Mouse (Mus musculus) embryonic fibroblast, embryonic 13.5 days (primary cell): ENCODE measurements around the gene 1700014D04Rik. TPM values are rescaled to one million over a fixed set of nuclear protein-coding genes. Genes with fewer than 3 reads are reported as not detected.
"Not testable (repeated sequence)": the region's sequence is repeated elsewhere in the genome, so short reads cannot be mapped to it uniquely, and the experiment has no call there.

Experiments
- H3K27ac ChIP-seq: 2 replicates; pipeline ENCODE4 v1.5.1; 2012; ENCODE audit warnings: low read length, control low read depth, inconsistent platforms; ENCODE audit not compliant: insufficient read depth
- H3K4me1 ChIP-seq: 2 replicates; pipeline ENCODE4 v1.6.1; 2011; ENCODE audit warnings: low read length; ENCODE audit not compliant: control insufficient read depth, insufficient read depth
- H3K4me3 ChIP-seq: 2 replicates; pipeline ENCODE4 v1.5.1; 2011; ENCODE audit warnings: mild to moderate bottlenecking, control low read depth, low read length; ENCODE audit not compliant: insufficient read depth
- CTCF ChIP-seq: IDR thresholded peaks from 2 replicates; pipeline ENCODE4 v1.5.1; 2011; ENCODE audit warnings: mild to moderate bottlenecking, control low read depth, low read length, moderate library complexity, borderline replicate concordance; ENCODE audit not compliant: insufficient read depth
- POLR2A ChIP-seq: IDR thresholded peaks from 2 replicates; pipeline ENCODE4 v1.6.1; 2011; ENCODE audit warnings: low read depth, mild to moderate bottlenecking, control low read depth, low read length, moderate library complexity
- polyA plus RNA-seq: library from polyadenylated mRNA; stranded (reverse); fragments of >200 nt; gene quantifications from 2 replicates; pipeline ENCODE4 v1.2.4, GENCODE M21; 2011; ENCODE audit warnings: low read depth; ENCODE audit not compliant: missing spikeins, insufficient read length

Gene 1700014D04Rik
- polyA plus RNA-seq, 1 experiment: not detected

DNA sequence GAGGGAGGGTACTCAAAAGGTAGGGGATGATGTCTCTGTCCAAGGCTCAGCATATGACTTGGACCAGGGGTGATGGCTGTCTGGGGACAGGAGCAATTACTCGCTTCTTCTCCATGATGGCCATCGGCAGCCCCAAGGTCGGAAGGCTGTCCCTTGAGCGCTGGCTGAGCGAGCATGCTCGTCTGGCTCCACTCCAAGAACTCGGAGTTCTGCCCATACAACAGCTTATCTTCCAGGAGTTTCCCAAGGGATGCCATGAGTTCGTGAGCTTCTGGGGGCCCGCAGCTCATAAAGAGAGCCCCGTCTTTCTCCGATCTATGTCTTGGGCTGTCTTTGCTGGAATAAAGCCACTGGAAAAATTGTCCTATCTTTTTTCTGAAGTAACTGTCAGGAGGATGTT is 5.5 kb downstream of the 1700014D04Rik start:
- no peak overlapping the region for H3K27ac ChIP-seq
- H3K4me1 ChIP-seq: no peaks in the 10 kb centered on the region
- TF ChIP-seq CTCF (no peak), POLR2A (no peak)
- no peak overlapping the region for H3K4me3 ChIP-seq

DNA sequence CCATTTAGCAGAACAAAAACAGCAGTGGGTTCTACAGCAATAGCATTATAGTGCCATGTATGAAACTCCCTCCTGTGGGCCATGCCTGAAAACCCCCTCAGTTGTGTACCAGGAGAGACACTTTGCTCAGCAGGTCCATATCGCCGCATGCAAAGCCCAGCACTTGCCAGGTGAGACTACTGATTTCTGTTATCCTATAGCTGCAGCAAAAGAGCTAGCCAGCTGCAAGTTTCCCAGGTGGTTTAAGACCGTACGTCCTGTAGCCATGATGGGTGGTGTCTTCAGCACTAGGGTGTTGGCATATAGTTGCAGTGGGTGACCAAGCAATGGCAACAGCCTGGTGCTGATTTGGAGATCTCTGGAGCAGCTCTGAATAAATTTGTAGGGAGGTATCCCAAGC is 7.2 kb downstream of the 1700014D04Rik start:
- H3K4me3 ChIP-seq: no peak overlapping the region
- H3K27ac ChIP-seq: no peak overlapping the region
- no peaks in the 10 kb centered on the region for H3K4me1 ChIP-seq
- TF ChIP-seq POLR2A (no peak), CTCF (no peak)

DNA sequence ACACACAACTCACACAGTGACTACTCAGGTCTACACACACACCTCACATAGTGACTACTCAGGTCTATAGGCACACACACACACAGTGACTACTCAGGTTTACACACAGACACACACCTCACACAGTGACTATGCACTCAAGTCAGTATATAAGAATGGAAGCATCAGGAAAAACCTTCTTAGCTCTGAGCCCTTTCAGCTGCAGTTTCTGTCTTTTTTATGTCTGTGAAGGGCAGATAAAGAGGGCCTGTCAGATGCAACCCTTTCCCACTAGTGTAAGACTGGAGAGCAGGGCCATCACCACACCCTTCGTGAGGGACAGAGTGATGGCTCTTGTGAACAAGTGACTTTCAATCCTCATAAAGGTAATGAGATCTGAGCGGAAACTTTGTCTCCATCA is 8.1 kb downstream of the 1700014D04Rik start:
- Histone ChIP-seq H3K4me1 (no peaks in the 10 kb centered on the region), H3K27ac (no peak overlapping the region), H3K4me3 (no peak overlapping the region)
- TF ChIP-seq CTCF (no peak), POLR2A (no peak)

DNA sequence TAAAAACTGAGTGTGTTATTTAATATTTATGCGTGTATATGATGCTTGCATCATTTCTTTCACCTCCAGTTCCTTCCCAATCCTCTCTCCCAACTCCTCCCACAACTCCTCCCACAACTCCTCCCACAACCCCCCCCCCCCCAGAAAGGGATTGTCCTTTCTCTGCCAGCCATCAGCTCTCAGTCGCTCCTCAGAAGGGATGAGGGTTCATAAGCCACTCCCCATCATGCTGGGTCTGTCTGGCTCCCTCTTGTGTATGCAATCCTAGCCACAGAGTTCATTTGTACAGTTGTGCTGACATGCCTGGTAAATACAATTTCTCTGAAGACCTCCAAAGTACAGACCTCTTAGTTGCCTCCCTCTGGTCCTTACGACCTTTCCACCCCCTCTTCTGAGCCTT is 11.4 kb downstream of the 1700014D04Rik start:
- Histone ChIP-seq H3K4me3 (no peak overlapping the region), H3K4me1 (no peaks in the 10 kb centered on the region)
- TF ChIP-seq CTCF: no peak
- TF ChIP-seq POLR2A: no peak

DNA sequence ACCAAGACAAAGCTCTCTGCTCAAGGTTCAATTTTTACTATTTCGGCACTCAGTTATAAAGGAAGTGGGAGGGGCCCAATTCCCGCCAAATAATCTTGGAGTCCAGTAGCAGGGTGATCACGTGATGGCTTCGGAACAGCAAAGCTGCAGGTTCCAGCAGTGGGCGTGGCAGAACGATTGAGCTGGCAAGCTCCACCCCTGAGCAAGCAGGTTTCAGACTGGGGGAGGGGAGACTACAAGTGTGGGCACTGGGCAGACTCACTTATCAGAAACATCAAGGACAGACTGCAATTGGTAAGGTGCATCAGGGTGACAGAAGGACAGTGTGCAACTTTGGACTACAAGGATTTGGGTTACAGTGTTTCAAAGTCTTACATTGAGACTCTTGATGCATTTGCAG is 12.2 kb downstream of the 1700014D04Rik start:
- not testable (repeated sequence) for H3K4me1 ChIP-seq, H3K27ac ChIP-seq, H3K4me3 ChIP-seq

More for the DNA sequence above, 11.4 kb downstream of the 1700014D04Rik start:
- no peak overlapping the region for H3K27ac ChIP-seq

DNA sequence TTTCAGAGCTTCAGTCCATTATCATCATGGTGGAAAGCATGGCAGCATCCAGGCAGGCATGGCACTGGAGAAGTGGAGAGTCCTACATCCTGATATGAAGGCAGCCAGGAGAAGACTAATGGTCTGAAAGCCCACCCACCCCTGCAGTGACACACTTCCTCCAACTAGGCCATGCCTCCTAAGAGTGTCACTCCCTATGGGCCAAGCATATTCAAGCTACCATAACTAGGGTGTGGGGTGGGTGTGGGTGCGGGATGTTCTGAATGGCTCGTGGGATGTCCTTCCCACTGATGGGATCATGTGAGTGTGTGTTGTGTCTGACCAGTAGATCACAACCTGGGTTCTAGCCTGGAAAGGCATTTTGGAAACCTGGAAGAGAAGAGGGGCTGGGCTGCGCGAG is 12.6 kb downstream of the 1700014D04Rik start:
- Histone ChIP-seq H3K27ac (no peak overlapping the region), H3K4me3 (no peak overlapping the region), H3K4me1 (no peaks in the 10 kb centered on the region)
- no peak for TF ChIP-seq CTCF

DNA sequence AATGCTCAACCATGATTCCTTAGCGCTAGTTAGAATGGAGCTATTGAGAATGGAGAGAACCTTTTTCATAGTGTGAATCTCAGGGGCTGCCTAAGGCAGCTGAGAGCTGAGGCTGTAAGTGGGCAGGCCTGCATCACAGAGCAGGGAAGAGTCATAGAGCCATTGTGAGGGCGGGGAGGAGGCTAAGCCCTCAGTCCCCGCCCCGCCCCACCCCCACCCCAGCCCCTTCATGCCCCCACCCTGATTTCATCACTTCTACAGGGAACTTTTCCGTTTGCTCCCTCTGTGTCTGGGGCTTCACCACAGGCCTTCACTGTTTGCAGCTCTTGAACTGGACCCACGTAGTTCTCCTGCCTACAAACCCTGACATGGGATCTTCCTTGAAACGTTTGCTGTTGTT is 14.9 kb downstream of the 1700014D04Rik start, which contains the start of gene Spata31d1d:
TSS of gene Spata31d1d (minus strand) at position 101 of the 400 bp plus-strand sequence.
- Histone ChIP-seq H3K27ac (no peak within 1 kb of the TSS), H3K4me3 (no peak within 1 kb of the TSS), H3K4me1 (no peaks in the 10 kb centered on the region)
- no peak for TF ChIP-seq POLR2A
- TF ChIP-seq CTCF: no peak

DNA sequence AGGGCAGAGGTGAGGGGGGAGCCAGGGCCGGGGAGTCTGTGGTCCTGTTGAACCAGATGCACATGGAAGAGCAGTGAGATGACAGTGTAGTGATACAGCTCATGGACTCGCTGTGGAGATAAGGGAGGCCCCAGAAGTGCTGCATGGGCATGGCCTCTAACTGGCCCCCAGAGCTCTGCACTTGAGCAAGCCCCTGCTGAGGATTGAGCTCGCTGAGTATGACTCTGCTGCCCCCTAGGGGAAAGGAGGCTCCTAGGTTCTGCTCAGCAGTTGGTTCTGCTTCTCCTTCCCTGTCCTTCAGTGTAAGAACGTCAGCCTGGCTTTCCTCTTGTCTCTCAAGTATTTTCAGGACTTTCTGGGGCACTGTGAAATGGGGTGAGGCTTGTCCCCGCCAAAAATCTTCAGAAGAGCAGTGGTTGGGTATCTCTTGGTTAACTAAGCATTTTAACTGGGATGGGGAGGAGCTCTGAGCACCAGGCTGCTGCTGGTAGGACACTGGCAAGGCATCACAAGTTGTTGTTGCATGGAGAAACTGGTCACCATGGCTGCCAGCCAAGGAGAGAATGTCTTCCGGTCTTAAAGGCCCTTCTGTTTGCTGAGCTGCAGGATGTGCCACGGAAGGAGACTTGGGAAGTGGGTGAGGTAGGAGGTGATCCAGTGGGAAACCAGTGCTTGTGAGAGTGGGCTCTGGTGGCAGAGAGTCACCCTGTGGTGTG is 18.0 kb downstream of the 1700014D04Rik start:
- Histone ChIP-seq H3K4me1 (no peaks in the 10 kb centered on the region), H3K27ac (no peak overlapping the region), H3K4me3 (no peak overlapping the region)
- TF ChIP-seq POLR2A (no peak), CTCF (peak; percentile 83)

DNA sequence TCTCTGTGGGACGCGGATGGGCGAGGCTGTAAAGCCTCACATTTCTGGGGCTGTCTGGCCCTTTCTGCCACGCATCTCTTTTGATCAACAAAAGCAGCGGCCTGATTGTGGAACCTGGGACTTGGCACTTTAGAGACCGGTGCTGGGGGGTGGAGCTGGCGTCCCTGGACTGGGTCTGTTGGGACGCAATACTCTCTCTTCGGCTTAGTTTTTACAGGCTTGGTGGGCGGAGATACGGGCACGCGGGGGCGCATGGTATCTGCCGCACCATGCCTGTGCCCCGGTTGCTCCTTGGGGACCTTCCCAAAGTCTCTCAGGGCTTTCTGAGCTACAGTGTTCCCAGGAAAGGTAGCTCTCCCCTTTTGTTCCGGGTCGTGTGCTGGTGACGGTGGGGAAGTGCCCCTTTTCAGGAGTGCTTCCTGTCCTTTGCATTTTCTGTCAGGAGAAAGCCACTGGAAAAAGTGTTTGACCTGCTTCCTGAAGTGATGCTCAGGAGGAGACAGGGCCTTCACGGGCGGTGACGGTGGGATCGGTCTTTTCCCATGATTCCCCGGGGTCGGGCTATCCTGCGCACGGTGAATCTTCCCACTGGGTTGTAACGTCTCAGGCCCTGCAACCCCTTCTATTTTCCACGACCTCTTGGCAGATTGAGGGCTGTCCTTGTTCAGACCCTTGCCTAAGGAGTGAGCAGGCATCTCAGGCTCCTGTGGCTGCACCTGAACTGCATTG is 20.2 kb downstream of the 1700014D04Rik start:
- Histone ChIP-seq H3K27ac (no peak overlapping the region), H3K4me1 (no peaks in the 10 kb centered on the region), H3K4me3 (no peak overlapping the region)
- TF ChIP-seq POLR2A (no peak), CTCF (no peak)

DNA sequence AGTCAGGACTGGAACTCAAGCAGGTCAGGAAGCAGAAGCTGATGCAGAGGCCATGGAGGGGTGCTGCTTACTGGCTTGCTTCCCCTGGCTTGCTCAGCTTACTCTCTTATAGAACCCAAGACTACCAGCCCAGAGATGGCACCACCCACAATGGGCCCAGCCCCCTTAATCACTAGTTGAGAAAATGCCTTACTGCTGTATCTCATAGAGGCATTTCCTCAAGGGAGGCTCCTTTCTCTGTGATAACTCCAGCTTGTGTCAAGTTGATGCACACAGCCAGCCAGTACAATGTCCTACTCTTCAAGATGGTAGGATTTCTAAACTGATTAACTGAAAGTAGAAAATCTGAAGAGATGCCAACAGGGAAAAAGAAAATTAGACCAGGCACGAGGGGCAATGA is 24.5 kb downstream of the 1700014D04Rik start:
- H3K4me1 ChIP-seq, H3K4me3 ChIP-seq, H3K27ac ChIP-seq: not testable (repeated sequence)

DNA sequence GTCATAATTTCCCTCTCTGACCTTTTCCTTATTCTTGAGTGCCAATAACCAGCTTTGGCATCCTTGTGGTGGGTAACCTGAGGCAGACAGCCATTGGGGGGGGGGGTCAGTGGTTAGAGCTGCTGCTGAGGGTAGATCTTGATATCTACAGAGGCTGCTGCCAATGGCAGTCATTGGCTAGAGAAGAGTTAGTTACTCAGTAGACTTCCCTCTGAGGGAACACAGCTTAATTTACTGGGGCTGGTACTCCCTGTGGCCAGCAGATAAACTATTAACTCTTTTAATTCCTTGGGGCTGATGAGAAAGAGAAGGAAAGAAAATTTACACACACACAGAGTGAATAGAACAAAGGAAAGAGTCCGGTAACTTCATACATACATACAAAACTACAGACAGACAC is 27.1 kb downstream of the 1700014D04Rik start:
- TF ChIP-seq POLR2A (no peak), CTCF (no peak)
- Histone ChIP-seq H3K4me3 (no peak overlapping the region), H3K27ac (no peak overlapping the region), H3K4me1 (no peaks in the 10 kb centered on the region)

DNA sequence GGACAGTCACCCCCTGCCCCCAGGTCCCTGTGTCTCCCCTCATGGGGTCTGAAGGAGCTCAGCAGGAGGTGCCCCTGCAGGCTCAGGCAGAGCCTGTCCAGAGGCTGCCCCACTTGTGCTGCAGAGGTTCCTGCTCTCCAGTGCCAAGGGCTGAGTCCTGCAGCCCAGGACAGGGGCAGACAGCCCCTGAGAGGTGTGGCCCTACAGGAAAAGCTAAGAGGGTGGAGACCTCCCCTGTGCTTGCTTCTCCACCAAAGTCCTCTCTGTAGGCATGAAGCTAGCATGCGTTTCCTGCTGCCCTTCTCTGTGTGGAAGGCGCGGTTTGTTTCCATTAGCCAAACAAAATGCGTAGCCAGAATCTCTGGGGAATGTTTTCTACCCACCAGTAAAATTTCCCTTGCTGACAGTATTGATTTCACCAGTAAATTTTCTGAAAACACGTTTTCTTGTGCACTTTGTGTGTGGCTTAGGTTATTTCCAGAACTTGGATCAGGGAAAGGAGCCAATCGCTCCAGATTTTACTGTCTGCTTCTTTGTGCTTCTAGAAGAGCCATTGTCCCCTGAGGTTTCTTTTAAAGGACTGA is 27.6 kb downstream of the 1700014D04Rik start:
- not testable (repeated sequence) for H3K27ac ChIP-seq, H3K4me1 ChIP-seq

More for the DNA sequence above, 27.6 kb downstream of the 1700014D04Rik start:
- H3K4me3 ChIP-seq: not testable (repeated sequence)
